Mouse (Mus musculus) lung, postnatal 0 days (tissue): ENCODE results near the gene Gm28729.

Experiments used
- CTCF ChIP-seq: IDR thresholded peaks from 2 replicates; pipeline ENCODE4 v1.5.1; 2016; ENCODE audit warnings: antibody characterized with exemption, mild to moderate bottlenecking
- EP300 ChIP-seq: IDR thresholded peaks from 2 replicates; pipeline ENCODE4 v1.6.1; 2016; ENCODE audit warnings: antibody characterized with exemption, mild to moderate bottlenecking, control low read depth

GRCm38 (mm10) chr9:96536895-96537614 lies 12.0 kb upstream of the Gm28729 start:
- TF ChIP-seq CTCF (no peak), EP300 (no peak)
